Mouse (Mus musculus) lung, embryonic 15.5 days (tissue): ENCODE measurements at regions not wholly inside any gene's neighbourhood (a gene's known extent, or its start where the extent isn't known, plus 50 kb on each side); places are given as distances from the start of the nearest gene placed in this dataset.
A peak's percentile ranks its signal among the peaks of the same experiment; 100 is the strongest.

Source experiments
- ATAC-seq: fragments of 200-750 bp; cut with Nextera tagmentation; 2 replicates; pipeline ENCODE4 v1.8.0; 2017; ENCODE audit warnings: moderate number of reproducible peaks, borderline replicate concordance; ENCODE audit not compliant: low FRiP score, low TSS enrichment; ENCODE audit errors: extremely low read depth
- H3K27ac ChIP-seq: fragments of 300-500 bp; sonication (generic); 2 replicates; pipeline ENCODE4 v1.5.1; 2015; ENCODE audit warnings: moderate library complexity, mild to moderate bottlenecking, inconsistent platforms
- H3K27me3 ChIP-seq: fragments of 300-500 bp; sonication (generic); 2 replicates; pipeline ENCODE4 v1.6.1; 2015; ENCODE audit warnings: inconsistent platforms
- H3K36me3 ChIP-seq: fragments of 300-500 bp; sonication (generic); 2 replicates; pipeline ENCODE4 v1.6.1; 2015; ENCODE audit warnings: inconsistent platforms
- H3K4me1 ChIP-seq: fragments of 300-500 bp; sonication (generic); 2 replicates; pipeline ENCODE4 v1.6.1; 2015; ENCODE audit warnings: inconsistent platforms
- H3K4me2 ChIP-seq: fragments of 300-500 bp; sonication (generic); 2 replicates; pipeline ENCODE4 v1.6.1; 2015; ENCODE audit warnings: inconsistent platforms, mild to moderate bottlenecking, moderate library complexity
- H3K4me3 ChIP-seq: fragments of 300-500 bp; sonication (generic); 2 replicates; pipeline ENCODE4 v1.5.1; 2015; ENCODE audit warnings: mild to moderate bottlenecking, inconsistent platforms
- H3K9ac ChIP-seq: fragments of 300-500 bp; sonication (generic); 2 replicates; pipeline ENCODE4 v1.6.1; 2015; ENCODE audit warnings: inconsistent platforms
- H3K9me3 ChIP-seq: fragments of 300-500 bp; sonication (generic); 2 replicates; pipeline ENCODE4 v1.6.1; 2016; ENCODE audit warnings: inconsistent platforms
- WGBS: fragments of 180-500 bp; shearing (Covaris S2); methylation state at CpG from one replicate; pipeline ENCODE4 v1.1.7; 2015; 5-methylcytosine and 5-hydroxymethylcytosine counted together

DNA sequence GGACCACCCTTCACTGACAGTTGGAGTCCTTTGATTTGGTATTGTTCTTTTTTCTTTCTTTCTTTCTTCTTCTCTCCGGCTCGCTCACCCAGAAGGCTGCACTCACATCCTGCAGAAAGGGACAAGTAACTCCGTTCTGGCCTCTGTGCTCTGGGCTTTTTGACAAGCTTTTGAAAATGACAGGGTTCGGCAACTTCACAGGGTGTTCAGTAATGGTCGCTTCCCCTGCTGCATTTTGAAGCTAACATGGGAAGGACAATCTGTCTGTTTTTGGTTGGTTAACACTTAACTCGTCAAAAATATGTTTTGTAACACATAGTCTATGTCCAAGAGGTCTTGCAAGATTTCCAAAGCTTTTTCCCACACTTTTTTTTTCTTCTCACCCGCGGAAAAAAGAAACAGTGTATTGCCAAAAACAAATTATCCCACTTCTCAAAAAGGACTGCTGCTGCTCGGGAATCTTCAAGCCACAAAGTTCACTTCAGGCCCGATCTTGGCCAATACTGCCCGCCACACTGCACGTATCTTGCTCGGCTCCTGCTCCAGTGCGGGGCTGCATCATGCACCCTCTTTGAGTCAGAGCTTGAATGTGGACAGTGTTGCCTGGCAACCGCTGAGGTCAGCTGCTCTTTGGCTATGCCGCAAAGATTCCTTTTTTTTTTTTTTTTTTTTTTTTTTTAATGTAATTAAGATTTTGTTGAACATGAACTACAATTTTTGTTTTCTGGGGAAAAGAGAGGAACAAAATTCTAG is 209.4 kb upstream of the Inhba start:
- Histone ChIP-seq H3K27me3 (no peaks in the 10 kb centered on the region), H3K9me3 (no peaks in the 10 kb centered on the region), H3K27ac (no peak overlapping the region), H3K4me1 (no peaks in the 10 kb centered on the region), H3K4me3 (no peak overlapping the region), H3K36me3 (no peaks in the 10 kb centered on the region), H3K4me2 (peak overlapping the region; percentile 15; the same call in 1 of the 2 replicates), H3K9ac (no peak overlapping the region)
- ATAC-seq = peak; percentile 90; the same call in 1 of the 2 replicates
- WGBS = 38% methylated on average over 16 of the region's 16 CpGs

DNA sequence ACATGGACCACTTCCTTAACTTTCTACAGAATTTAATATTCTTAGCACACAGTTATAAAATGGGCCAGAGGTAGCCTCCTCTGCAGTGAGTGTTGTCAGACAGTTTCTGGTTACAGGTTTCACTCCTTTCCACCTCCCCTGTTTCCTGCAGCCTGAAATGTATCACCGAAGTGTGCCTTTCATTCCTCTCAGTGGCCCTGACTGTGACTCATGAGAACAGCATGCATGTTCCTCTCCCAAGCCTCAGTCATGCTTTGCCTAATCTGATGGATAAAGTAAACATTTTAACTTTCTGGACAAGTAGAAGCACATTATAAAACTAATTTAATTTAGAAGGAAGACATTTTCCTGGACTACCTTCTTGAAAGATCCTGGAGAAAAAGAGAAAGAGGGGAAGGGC is 207.7 kb upstream of the Inhba start:
- Histone ChIP-seq H3K4me2 (no peak overlapping the region), H3K4me1 (no peaks in the 10 kb centered on the region), H3K4me3 (no peak overlapping the region), H3K9ac (no peak overlapping the region), H3K27me3 (no peaks in the 10 kb centered on the region), H3K27ac (no peak overlapping the region), H3K36me3 (no peaks in the 10 kb centered on the region), H3K9me3 (no peaks in the 10 kb centered on the region)
- ATAC-seq = no peak
- WGBS = 19% methylated on average over 1 of the region's 1 CpGs

DNA sequence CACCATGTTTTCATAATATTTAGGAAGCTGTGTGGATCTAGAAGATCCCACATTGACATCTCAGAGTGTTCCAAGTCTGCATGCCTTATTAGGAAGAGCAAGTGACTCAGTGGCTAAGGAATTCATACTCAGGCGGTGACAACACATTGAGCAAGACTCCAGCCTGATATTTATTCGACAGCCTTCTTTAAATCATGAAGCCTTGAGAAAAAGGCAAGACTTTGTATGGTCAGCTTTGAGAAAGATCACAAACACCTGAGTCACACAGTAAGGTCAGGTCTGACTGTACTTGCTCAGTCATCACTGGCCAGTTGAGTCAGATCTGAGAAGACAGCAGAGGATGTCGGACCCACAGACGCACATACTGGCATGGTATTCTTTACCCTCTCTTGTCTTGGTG is 204.7 kb upstream of the Inhba start:
- Histone ChIP-seq H3K27me3 (no peaks in the 10 kb centered on the region), H3K9ac (no peak overlapping the region), H3K4me2 (no peak overlapping the region), H3K9me3 (no peaks in the 10 kb centered on the region), H3K36me3 (no peaks in the 10 kb centered on the region), H3K4me3 (no peak overlapping the region), H3K27ac (no peak overlapping the region), H3K4me1 (no peaks in the 10 kb centered on the region)
- WGBS = 82% methylated on average over 4 of the region's 4 CpGs
- no peak for ATAC-seq

DNA sequence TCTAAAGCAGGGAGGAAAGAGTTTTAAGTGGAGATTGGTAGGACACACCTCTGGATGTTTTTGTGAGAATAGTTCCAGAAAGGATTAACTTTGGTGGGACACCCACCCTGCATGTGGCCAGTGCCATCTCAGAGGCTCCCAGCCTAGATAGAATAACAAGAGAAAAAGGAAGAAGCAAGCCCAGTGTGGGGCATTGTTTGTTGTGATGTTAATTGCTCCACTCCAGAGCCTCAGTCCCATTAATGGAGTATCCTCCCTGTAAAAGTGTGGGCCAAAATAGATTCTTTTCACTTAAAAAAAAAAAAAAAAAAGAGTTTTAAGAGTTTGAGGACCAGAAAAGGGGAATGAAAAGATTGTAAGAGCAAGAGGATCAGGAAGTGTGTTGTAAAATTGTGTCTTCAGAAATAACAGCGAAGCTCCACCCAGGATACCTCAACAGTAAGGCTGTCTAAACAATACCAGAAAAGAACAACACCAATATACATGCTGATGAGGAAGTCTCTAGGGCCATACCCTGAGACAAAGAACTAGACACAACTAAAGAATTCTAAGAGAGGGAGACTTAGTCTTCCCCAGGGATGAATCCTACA is 189.3 kb upstream of the Inhba start:
- H3K4me3 ChIP-seq = no peak overlapping the region
- H3K4me2 ChIP-seq = no peak overlapping the region
- H3K27ac ChIP-seq = no peak overlapping the region
- no peaks in the 10 kb centered on the region for H3K4me1 ChIP-seq
- no peak overlapping the region for H3K9ac ChIP-seq
- no peak for ATAC-seq
- H3K36me3 ChIP-seq = no peaks in the 10 kb centered on the region
- H3K27me3 ChIP-seq = no peaks in the 10 kb centered on the region
- WGBS = 74% methylated on average over 1 of the region's 1 CpGs
- H3K9me3 ChIP-seq = no peaks in the 10 kb centered on the region

DNA sequence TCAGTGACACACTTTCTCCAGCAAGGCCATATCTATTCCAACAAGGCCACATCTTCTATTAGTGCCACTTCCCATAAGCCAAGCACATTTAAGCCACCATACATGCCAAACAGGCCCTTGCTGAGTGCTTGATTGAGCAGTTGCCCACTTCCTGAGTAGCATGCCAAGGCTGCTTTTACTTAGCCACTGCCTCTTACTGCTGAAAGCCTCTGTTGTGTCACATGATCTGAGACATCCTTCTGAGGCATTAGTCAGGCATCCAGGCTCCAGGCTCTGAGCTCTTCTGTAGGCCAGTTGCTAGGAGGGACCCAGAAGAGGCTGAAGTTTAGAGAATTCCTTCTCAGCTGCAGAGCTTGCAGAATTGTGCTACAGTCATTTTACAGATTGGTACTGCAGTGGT is 165.8 kb upstream of the Inhba start:
- no peaks in the 10 kb centered on the region for H3K36me3 ChIP-seq
- ATAC-seq = no peak
- no peaks in the 10 kb centered on the region for H3K27me3 ChIP-seq
- H3K9ac ChIP-seq = no peak overlapping the region
- no peak overlapping the region for H3K27ac ChIP-seq
- no peaks in the 10 kb centered on the region for H3K4me1 ChIP-seq
- no peaks in the 10 kb centered on the region for H3K9me3 ChIP-seq
- H3K4me2 ChIP-seq = no peak overlapping the region
- H3K4me3 ChIP-seq = no peak overlapping the region

DNA sequence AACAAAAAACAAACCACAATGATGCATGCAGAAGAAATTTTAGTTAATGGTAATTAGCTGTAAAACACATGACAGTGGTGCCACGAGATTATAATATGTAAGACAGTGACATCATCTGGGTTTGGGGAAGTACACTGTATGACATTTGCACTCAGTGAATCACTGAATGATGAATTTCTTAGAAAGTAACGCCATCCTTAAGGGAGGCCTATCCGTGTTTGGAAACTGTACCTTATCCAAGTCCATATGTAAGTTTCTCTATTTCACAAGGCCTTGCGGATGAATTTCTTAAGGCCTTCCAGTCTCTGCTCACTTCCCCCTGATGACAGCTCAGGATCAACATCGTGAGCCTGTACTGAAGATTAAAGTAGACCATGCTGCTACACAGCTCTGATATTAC is 163.6 kb upstream of the Inhba start:
- WGBS = 78% methylated on average over 5 of the region's 5 CpGs
- H3K9me3 ChIP-seq = no peaks in the 10 kb centered on the region
- H3K27ac ChIP-seq = no peak overlapping the region
- no peak overlapping the region for H3K4me3 ChIP-seq
- no peak overlapping the region for H3K9ac ChIP-seq
- H3K4me1 ChIP-seq = no peaks in the 10 kb centered on the region
- no peak overlapping the region for H3K4me2 ChIP-seq
- H3K27me3 ChIP-seq = no peaks in the 10 kb centered on the region
- no peaks in the 10 kb centered on the region for H3K36me3 ChIP-seq
- ATAC-seq = no peak

DNA sequence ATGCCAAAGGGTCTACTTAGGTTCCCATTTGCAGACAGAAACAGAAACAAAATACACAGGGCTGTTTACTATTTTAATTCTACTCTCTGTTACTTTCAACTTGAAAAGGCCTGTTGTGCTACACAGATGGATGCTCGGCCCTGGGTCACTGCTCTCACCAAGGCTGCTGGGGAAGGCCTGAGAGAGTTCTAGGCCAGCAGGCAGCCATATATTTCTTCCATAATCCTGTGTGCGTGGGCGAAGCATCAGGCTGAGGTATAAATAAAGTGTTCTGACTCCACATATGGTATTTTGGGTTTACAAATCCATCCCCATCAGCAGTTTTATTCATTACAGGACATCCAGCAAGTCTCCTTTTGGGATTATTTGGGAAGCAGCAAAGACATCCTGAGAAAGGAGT is 162.5 kb upstream of the Inhba start:
- Histone ChIP-seq H3K4me3 (no peak overlapping the region), H3K4me1 (no peaks in the 10 kb centered on the region), H3K4me2 (no peak overlapping the region), H3K27me3 (no peaks in the 10 kb centered on the region), H3K9ac (no peak overlapping the region), H3K27ac (no peak overlapping the region), H3K36me3 (no peaks in the 10 kb centered on the region), H3K9me3 (no peaks in the 10 kb centered on the region)
- WGBS = 70% methylated on average over 3 of the region's 3 CpGs
- no peak for ATAC-seq

DNA sequence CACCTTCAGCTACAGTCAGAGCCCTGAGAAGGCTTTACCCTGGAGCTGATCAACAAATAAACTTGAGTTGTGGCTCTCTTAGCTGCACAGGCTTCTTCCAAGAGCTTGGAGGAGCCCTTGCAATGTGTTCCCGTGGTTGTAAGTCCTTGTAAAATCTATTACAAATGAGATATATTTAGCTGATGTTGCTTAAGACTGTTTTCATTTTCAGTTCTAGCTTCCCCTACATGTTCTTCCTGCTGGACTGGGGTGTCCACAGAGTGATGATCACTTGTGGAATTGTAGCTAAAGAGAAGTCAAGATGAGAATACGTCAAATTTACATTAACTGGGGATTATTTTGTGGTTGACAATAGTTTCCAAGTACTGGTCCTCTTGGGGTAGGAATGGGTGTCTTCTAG is 161.3 kb upstream of the Inhba start:
- Histone ChIP-seq H3K4me3 (no peak overlapping the region), H3K4me2 (no peak overlapping the region), H3K4me1 (no peaks in the 10 kb centered on the region), H3K36me3 (no peaks in the 10 kb centered on the region), H3K9me3 (no peaks in the 10 kb centered on the region), H3K27ac (no peak overlapping the region), H3K9ac (no peak overlapping the region), H3K27me3 (no peaks in the 10 kb centered on the region)
- WGBS = 75% methylated on average over 2 of the region's 2 CpGs
- ATAC-seq = no peak

DNA sequence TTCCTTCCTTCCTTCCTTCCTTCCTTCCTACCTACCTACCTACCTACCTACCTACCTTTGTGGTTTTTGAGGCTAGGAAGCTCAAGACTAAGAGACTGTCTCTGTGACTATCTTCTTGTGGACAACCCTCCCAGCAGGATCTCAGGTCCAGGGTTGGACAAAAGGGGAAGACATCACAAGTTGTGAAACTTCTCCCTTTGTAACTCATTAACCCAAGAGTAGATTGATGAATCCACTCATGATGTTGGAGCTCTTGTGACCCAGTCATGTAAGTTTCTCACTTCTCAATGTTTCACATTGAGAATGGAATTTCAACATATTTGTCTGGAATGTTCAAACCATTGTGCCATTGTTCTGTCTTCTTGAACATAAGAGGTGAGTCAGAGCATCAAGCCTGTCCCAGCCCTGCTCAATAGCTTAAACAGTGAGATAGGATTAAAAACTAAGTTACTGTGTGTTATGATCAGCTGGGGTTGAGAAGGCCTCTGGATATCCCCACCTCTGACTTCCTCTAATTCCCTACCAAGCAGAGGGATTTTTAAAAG is 158.6 kb upstream of the Inhba start:
- Histone ChIP-seq H3K36me3 (no peaks in the 10 kb centered on the region), H3K27me3 (no peaks in the 10 kb centered on the region), H3K9ac (no peak overlapping the region), H3K9me3 (no peaks in the 10 kb centered on the region), H3K4me3 (no peak overlapping the region), H3K27ac (no peak overlapping the region), H3K4me2 (no peak overlapping the region), H3K4me1 (no peaks in the 10 kb centered on the region)
- no peak for ATAC-seq

DNA sequence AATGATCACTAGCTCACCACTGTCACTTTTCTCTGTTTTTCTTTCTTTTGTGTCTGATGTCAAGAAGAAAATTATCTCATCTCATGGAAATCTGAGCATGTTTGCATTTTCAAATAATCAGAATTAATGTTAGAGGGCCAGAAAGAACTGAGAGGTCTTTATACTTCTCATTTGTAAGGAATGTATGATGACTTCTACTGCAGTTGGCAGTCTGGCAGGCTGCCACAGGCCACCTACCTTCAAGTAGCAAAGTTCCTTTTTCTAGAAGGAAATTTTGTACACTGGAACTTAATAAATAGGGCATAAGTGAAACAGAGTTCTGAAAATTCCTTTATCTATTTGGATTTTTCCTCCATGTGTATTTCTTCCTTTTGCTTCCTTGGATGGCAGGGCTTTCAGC is 148.7 kb upstream of the Inhba start:
- no peak for ATAC-seq
- Histone ChIP-seq H3K36me3 (no peaks in the 10 kb centered on the region), H3K27ac (no peak overlapping the region), H3K4me3 (no peak overlapping the region), H3K27me3 (no peaks in the 10 kb centered on the region), H3K9ac (no peak overlapping the region), H3K4me1 (peaks cover 5% of the 10 kb centered on the region; the same call in 1 of the 2 replicates), H3K9me3 (no peaks in the 10 kb centered on the region), H3K4me2 (no peak overlapping the region)

DNA sequence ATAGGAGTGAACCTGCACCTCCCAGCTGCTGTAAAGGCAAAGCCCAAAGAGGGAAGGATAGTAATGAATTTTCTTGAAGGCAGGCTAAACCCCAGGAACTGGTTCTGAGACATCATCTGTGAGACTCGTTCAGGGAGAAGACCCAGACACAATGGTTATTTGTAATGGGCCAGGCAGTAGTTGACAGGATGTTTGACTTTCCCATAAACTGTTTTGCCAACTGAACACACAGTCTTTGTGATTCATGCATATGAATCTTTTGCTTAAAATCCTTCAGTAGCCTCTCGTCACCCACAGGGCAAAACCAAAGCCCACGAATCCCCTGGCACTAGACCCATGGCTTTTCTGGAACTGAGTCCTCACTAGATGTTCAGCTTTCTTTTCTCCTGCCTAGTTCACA is 148.3 kb upstream of the Inhba start:
- no peak overlapping the region for H3K4me3 ChIP-seq
- 24% methylated on average over 3 of the region's 3 CpGs for WGBS

DNA sequence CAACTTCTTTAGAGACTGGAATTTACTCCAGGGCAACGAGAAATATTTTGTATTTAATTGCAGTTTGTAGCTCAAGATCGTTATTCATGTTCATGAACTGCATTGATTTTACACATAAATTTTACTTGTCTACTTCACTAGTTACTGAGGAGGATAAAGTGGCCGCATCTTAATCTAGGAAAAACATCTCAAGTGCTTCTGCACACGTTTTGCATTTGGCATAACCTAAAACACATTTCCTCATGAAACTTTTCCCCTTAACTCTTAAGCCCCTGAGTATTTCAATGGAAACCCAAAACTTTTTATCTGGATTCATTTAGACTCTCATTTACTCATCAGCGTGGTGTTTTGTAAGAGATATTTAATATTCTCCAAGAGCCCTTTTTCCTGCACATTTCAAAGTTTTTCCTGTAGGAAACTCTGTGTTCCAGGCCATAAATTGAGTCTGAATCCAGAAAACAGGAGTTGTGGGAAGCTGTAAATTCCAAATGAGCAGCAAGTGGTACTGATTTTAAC is 144.5 kb upstream of the Inhba start:
- H3K36me3 ChIP-seq = no peaks in the 10 kb centered on the region
- no peak overlapping the region for H3K27ac ChIP-seq
- H3K4me3 ChIP-seq = no peak overlapping the region
- no peaks in the 10 kb centered on the region for H3K27me3 ChIP-seq
- WGBS = 65% methylated on average over 5 of the region's 5 CpGs
- H3K9me3 ChIP-seq = no peaks in the 10 kb centered on the region
- H3K9ac ChIP-seq = no peak overlapping the region
- ATAC-seq = no peak
- no peak overlapping the region for H3K4me2 ChIP-seq
- H3K4me1 ChIP-seq = peaks cover 4% of the 10 kb centered on the region; the same call in 1 of the 2 replicates

More for the DNA sequence above, 148.3 kb upstream of the Inhba start:
- no peaks in the 10 kb centered on the region for H3K27me3 ChIP-seq
- H3K4me1 ChIP-seq = peaks cover 5% of the 10 kb centered on the region; the same call in 1 of the 2 replicates
- no peak for ATAC-seq
- H3K9me3 ChIP-seq = no peaks in the 10 kb centered on the region
- H3K36me3 ChIP-seq = no peaks in the 10 kb centered on the region
- H3K9ac ChIP-seq = no peak overlapping the region
- no peak overlapping the region for H3K4me2 ChIP-seq
- H3K27ac ChIP-seq = no peak overlapping the region
